Mouse (Mus musculus): ENCODE results near the gene Tead2. TPM values are rescaled to one million over a fixed set of nuclear protein-coding genes. Genes with fewer than 3 reads are reported as not detected.

Tead2 gene
- polyA plus RNA-seq, 1 experiment = not detected

- Histone ChIP-seq H3K4me3 (ENCODE audit: insufficient read depth, low read length) (no peak overlapping the region), H3K27ac (ENCODE audit: insufficient read depth, low read depth, low read length) (no peak overlapping the region), H3K4me1 (ENCODE audit: control insufficient read depth, insufficient read depth, low read length) (peaks cover 7% of the 10 kb centered on the region)
- TF ChIP-seq POLR2A (IDR thresholded peaks at IDR 0.05; ENCODE audit: borderline replicate concordance, low read depth, low read length) = no peak
- TF ChIP-seq CTCF (IDR thresholded peaks at IDR 0.05; ENCODE audit: low read depth, low read length) = no peak
Measured at GRCm38 (mm10) chr7:45272786-45273412, 57.3 kb downstream of the Tead2 start.

GRCm38 (mm10) chr7:45273672-45274071, 58.1 kb downstream of the Tead2 start:
- no peak for TF ChIP-seq POLR2A (IDR thresholded peaks at IDR 0.05; ENCODE audit: borderline replicate concordance, low read depth, low read length)
- Histone ChIP-seq H3K4me3 (ENCODE audit: insufficient read depth, low read length) (no peak overlapping the region), H3K27ac (ENCODE audit: insufficient read depth, low read depth, low read length) (no peak overlapping the region), H3K4me1 (ENCODE audit: control insufficient read depth, insufficient read depth, low read length) (peaks cover 7% of the 10 kb centered on the region)

- TF ChIP-seq POLR2A (IDR thresholded peaks at IDR 0.05; ENCODE audit: borderline replicate concordance, low read depth, low read length) = no peak
- peak; percentile 49; the same call in 1 of the 2 replicates for TF ChIP-seq CTCF (IDR thresholded peaks at IDR 0.05; ENCODE audit: low read depth, low read length)
- no peak within 1 kb of the TSS for H3K27ac ChIP-seq (ENCODE audit: insufficient read depth, low read depth, low read length)
- peak within 1 kb of the TSS; percentile 63 for H3K4me3 ChIP-seq (ENCODE audit: insufficient read depth, low read length)
- H3K4me1 ChIP-seq (ENCODE audit: control insufficient read depth, insufficient read depth, low read length) = peaks cover 7% of the 10 kb centered on the region
Measured at GRCm38 (mm10) chr7:45277136-45277760, 61.7 kb downstream of the Tead2 start, which contains the start of gene Slc6a21. Slc6a21 (plus strand) TSS chr7:45277513.

Other genes with a start within 250 kb of the Tead2 start
- gene Cpt1c, start 240.9 kb upstream of the Tead2 start, polyA plus RNA-seq (2012; ENCODE audit: insufficient read depth, insufficient read length, missing spikeins) = 0.99 and 2.3 TPM in 2 replicates
- 54.4 and 61.6 TPM in 2 replicates for gene Prmt1, start 229.2 kb upstream of the Tead2 start, polyA plus RNA-seq (2012; ENCODE audit: insufficient read depth, insufficient read length, missing spikeins)
- 91.0 and 94.7 TPM in 2 replicates for gene Irf3, start 218.1 kb upstream of the Tead2 start, polyA plus RNA-seq (2012; ENCODE audit: insufficient read depth, insufficient read length, missing spikeins)
- gene Bcl2l12, start 217.0 kb upstream of the Tead2 start, polyA plus RNA-seq (2012; ENCODE audit: insufficient read depth, insufficient read length, missing spikeins) = 15.3 and 16.0 TPM in 2 replicates
- 44.3 and 47.3 TPM in 2 replicates for gene Scaf1, start 199.4 kb upstream of the Tead2 start, polyA plus RNA-seq (2012; ENCODE audit: insufficient read depth, insufficient read length, missing spikeins)
- 119 and 123 TPM in 2 replicates for gene Rras, start 197.8 kb upstream of the Tead2 start, polyA plus RNA-seq (2012; ENCODE audit: insufficient read depth, insufficient read length, missing spikeins)
- gene Prr12, start 162.9 kb upstream of the Tead2 start, polyA plus RNA-seq (2012; ENCODE audit: insufficient read depth, insufficient read length, missing spikeins) = 19.3 and 22.5 TPM in 2 replicates
- 68.2 and 68.9 TPM in 2 replicates for gene Nosip, start 153.3 kb upstream of the Tead2 start, polyA plus RNA-seq (2012; ENCODE audit: insufficient read depth, insufficient read length, missing spikeins)
- gene Prrg2, start 153.1 kb upstream of the Tead2 start, polyA plus RNA-seq (2012; ENCODE audit: insufficient read depth, insufficient read length, missing spikeins) = 22.9 and 23.6 TPM in 2 replicates
- 3.1 and 4.6 TPM in 2 replicates for gene Rcn3, start 123.5 kb upstream of the Tead2 start, polyA plus RNA-seq (2012; ENCODE audit: insufficient read depth, insufficient read length, missing spikeins)
- 149 and 150 TPM in 2 replicates for gene Fcgrt, start 111.9 kb upstream of the Tead2 start, polyA plus RNA-seq (2012; ENCODE audit: insufficient read depth, insufficient read length, missing spikeins)
- gene Rps11, start 91.3 kb upstream of the Tead2 start, polyA plus RNA-seq (2012; ENCODE audit: insufficient read depth, insufficient read length, missing spikeins) = 1,675 and 1,722 TPM in 2 replicates
- gene Rpl13a, start 87.0 kb upstream of the Tead2 start, polyA plus RNA-seq (2012; ENCODE audit: insufficient read depth, insufficient read length, missing spikeins) = 1,569 and 1,898 TPM in 2 replicates
- not detected in 2 replicates for gene Gm45713, start 79.5 kb upstream of the Tead2 start, polyA plus RNA-seq (2012; ENCODE audit: insufficient read depth, insufficient read length, missing spikeins)
- 28.2 and 30.8 TPM in 2 replicates for gene Flt3l, start 79.3 kb upstream of the Tead2 start, polyA plus RNA-seq (2012; ENCODE audit: insufficient read depth, insufficient read length, missing spikeins)
- gene Pih1d1, start 61.5 kb upstream of the Tead2 start, polyA plus RNA-seq (2012; ENCODE audit: insufficient read depth, insufficient read length, missing spikeins) = 65.7 and 66.7 TPM in 2 replicates
- 89.0 and 111 TPM in 2 replicates for gene Aldh16a1, start 61.2 kb upstream of the Tead2 start, polyA plus RNA-seq (2012; ENCODE audit: insufficient read depth, insufficient read length, missing spikeins)
- not detected in 2 replicates for gene Slc17a7, start 51.8 kb upstream of the Tead2 start, polyA plus RNA-seq (2012; ENCODE audit: insufficient read depth, insufficient read length, missing spikeins)
- gene Gfy, start 36.2 kb upstream of the Tead2 start, polyA plus RNA-seq (2012; ENCODE audit: insufficient read depth, insufficient read length, missing spikeins) = not detected in 2 replicates
- not detected in 2 replicates for gene Pth2, start 34.8 kb upstream of the Tead2 start, polyA plus RNA-seq (2012; ENCODE audit: insufficient read depth, insufficient read length, missing spikeins)
- 0.24 TPM in 1 of 2 replicates, not detected in the other for gene Ccdc155, start 10.9 kb upstream of the Tead2 start, polyA plus RNA-seq (2012; ENCODE audit: insufficient read depth, insufficient read length, missing spikeins)
- not detected in 2 replicates for gene Dkkl1, start 3.6 kb upstream of the Tead2 start, polyA plus RNA-seq (2012; ENCODE audit: insufficient read depth, insufficient read length, missing spikeins)
- 238 and 243 TPM in 2 replicates for gene Cd37, start 23.4 kb downstream of the Tead2 start, polyA plus RNA-seq (2012; ENCODE audit: insufficient read depth, insufficient read length, missing spikeins)
- not detected in 2 replicates for gene Slc6a16, start 25.3 kb downstream of the Tead2 start, polyA plus RNA-seq (2012; ENCODE audit: insufficient read depth, insufficient read length, missing spikeins)
- not detected in 2 replicates for gene Slc6a21, start 61.8 kb downstream of the Tead2 start, polyA plus RNA-seq (2012; ENCODE audit: insufficient read depth, insufficient read length, missing spikeins)
- gene Trpm4, start 118.0 kb downstream of the Tead2 start, polyA plus RNA-seq (2012; ENCODE audit: insufficient read depth, insufficient read length, missing spikeins) = 14.1 and 16.0 TPM in 2 replicates
- gene Hrc, start 119.5 kb downstream of the Tead2 start, polyA plus RNA-seq (2012; ENCODE audit: insufficient read depth, insufficient read length, missing spikeins) = not detected in 2 replicates
- 1.6 and 1.8 TPM in 2 replicates for gene Ppfia3, start 151.3 kb downstream of the Tead2 start, polyA plus RNA-seq (2012; ENCODE audit: insufficient read depth, insufficient read length, missing spikeins)
- 3.0 and 3.6 TPM in 2 replicates for gene Lin7b, start 154.8 kb downstream of the Tead2 start, polyA plus RNA-seq (2012; ENCODE audit: insufficient read depth, insufficient read length, missing spikeins)
- gene Snrnp70, start 180.0 kb downstream of the Tead2 start, polyA plus RNA-seq (2012; ENCODE audit: insufficient read depth, insufficient read length, missing spikeins) = 385 and 416 TPM in 2 replicates
- not detected in 2 replicates for gene Kcna7, start 189.9 kb downstream of the Tead2 start, polyA plus RNA-seq (2012; ENCODE audit: insufficient read depth, insufficient read length, missing spikeins)
- not detected in 2 replicates for gene Ntf5, start 197.9 kb downstream of the Tead2 start, polyA plus RNA-seq (2012; ENCODE audit: insufficient read depth, insufficient read length, missing spikeins)
- not detected in 2 replicates for gene Lhb, start 205.1 kb downstream of the Tead2 start, polyA plus RNA-seq (2012; ENCODE audit: insufficient read depth, insufficient read length, missing spikeins)
- gene Gys1, start 219.1 kb downstream of the Tead2 start, polyA plus RNA-seq (2012; ENCODE audit: insufficient read depth, insufficient read length, missing spikeins) = 12.8 and 14.3 TPM in 2 replicates
- gene Ruvbl2, start 222.3 kb downstream of the Tead2 start, polyA plus RNA-seq (2012; ENCODE audit: insufficient read depth, insufficient read length, missing spikeins) = 26.0 and 43.8 TPM in 2 replicates
- 18,510 and 20,120 TPM in 2 replicates for gene Ftl1, start 244.1 kb downstream of the Tead2 start, polyA plus RNA-seq (2012; ENCODE audit: insufficient read depth, insufficient read length, missing spikeins)